17 mouse cellular contexts compared by ENCODE assay signal in genomic region chr11:70678092-70678491, GRCm38 (mm10). TPM values are rescaled to one million over a fixed set of nuclear protein-coding genes. Genes with fewer than 3 reads are reported as not detected.
DNase-seq lines count a peak whose midpoint lies in the region; ATAC-seq and TF ChIP-seq lines count a peak whose summit lies in the region.
"Had no signal": no experiment of that assay in that cellular context is flagged by ENCODE, and none has a peak within 500 bp of the region (broad histone marks: within the 10 kb centered on the region; RNA-seq: fewer than 3 reads in every experiment).

No protein-coding gene starts in this region.

- H3K9ac ChIP-seq in forebrain, embryonic 11.5 days (ENCODE audit: low read length): no peak overlapping the region
- H3K9ac ChIP-seq in forebrain, embryonic 15.5 days (replicated peaks): no peak overlapping the region
- peak overlapping the region; percentile 38; the same call in 1 of the 2 replicates for H3K9ac ChIP-seq in liver, adult 2 months (ENCODE audit: low read depth, low read length)
- no peak overlapping the region for H3K9ac ChIP-seq in liver, embryonic 15.5 days
- H3K9ac ChIP-seq: embryonic facial prominence, embryonic 13.5 days; heart, embryonic 12.5 days; hindbrain, embryonic 14.5 days had no signal

- no peaks in the 10 kb centered on the region; the same call in 1 of the 2 replicates for H3K36me3 ChIP-seq in forebrain, embryonic 11.5 days (ENCODE audit: control insufficient read depth, insufficient read depth, low read length)
- peaks cover 56% of the 10 kb centered on the region for H3K36me3 ChIP-seq in forebrain, embryonic 15.5 days
- peaks cover 14% of the 10 kb centered on the region for H3K36me3 ChIP-seq in liver, adult 2 months (ENCODE audit: control insufficient read depth, insufficient read depth, low read length)
- peaks cover 32% of the 10 kb centered on the region for H3K36me3 ChIP-seq in liver, embryonic 15.5 days (replicated peaks)

- no peak for TF ChIP-seq CTCF in liver, adult 2 months (IDR thresholded peaks at IDR 0.05; ENCODE audit: low read depth, low read length)

- H3K4me1 ChIP-seq in forebrain, embryonic 11.5 days (replicated peaks; ENCODE audit: control insufficient read depth, insufficient read depth, low read length): peaks cover 8% of the 10 kb centered on the region; the same call in 1 of the 2 replicates
- H3K4me1 ChIP-seq in forebrain, embryonic 15.5 days: peaks cover 16% of the 10 kb centered on the region
- H3K4me1 ChIP-seq in liver, adult 2 months (ENCODE audit: control insufficient read depth, insufficient read depth, low read length): peaks cover 16% of the 10 kb centered on the region
- peaks cover 26% of the 10 kb centered on the region for H3K4me1 ChIP-seq in liver, embryonic 15.5 days (replicated peaks)

- 83% methylated on average over 9 of the region's 9 CpGs for WGBS in forebrain, embryonic 11.5 days
- 82% methylated on average over 9 of the region's 9 CpGs for WGBS in forebrain, embryonic 15.5 days
- WGBS in liver, adult 2 months: 37% methylated on average over 9 of the region's 9 CpGs
- 61% methylated on average over 9 of the region's 9 CpGs for WGBS in liver, embryonic 15.5 days (ENCODE audit: insufficient replicate concordance)

- TF ChIP-seq POLR2A in liver, adult 2 months (IDR thresholded peaks at IDR 0.05; ENCODE audit: extremely low read depth, insufficient read depth, low read length): no peak

- no peak for ATAC-seq in forebrain, embryonic 11.5 days (replicated peaks; ENCODE audit: low FRiP score)
- no peak for ATAC-seq in forebrain, embryonic 15.5 days (replicated peaks)
- ATAC-seq in liver, embryonic 15.5 days (ENCODE audit: insufficient read depth): peak; percentile 61
- ATAC-seq in granulocyte monocyte progenitor cell, adult 5-6 weeks (replicated peaks; ENCODE audit: poor library complexity, severe bottlenecking): no peak
- ATAC-seq: forebrain, embryonic 14.5 days had no signal

- no peaks in the 10 kb centered on the region for H3K79me2 ChIP-seq in liver, adult 2 months (ENCODE audit: control insufficient read depth, insufficient read depth, low read length)

- H3K9me3 ChIP-seq in forebrain, embryonic 11.5 days (ENCODE audit: control insufficient read depth, low read length): no peaks in the 10 kb centered on the region
- no peaks in the 10 kb centered on the region for H3K9me3 ChIP-seq in forebrain, embryonic 15.5 days
- H3K9me3 ChIP-seq in liver, embryonic 15.5 days (replicated peaks): no peaks in the 10 kb centered on the region
- H3K9me3 ChIP-seq: embryonic facial prominence, embryonic 13.5 days; heart, embryonic 12.5 days; hindbrain, embryonic 10.5 days had no signal

- peak; percentile 37 for DNase-seq in forebrain, embryonic 11.5 days (ENCODE audit: low spot score)
- peak; percentile 71 for DNase-seq in liver, adult 2 months (ENCODE audit: extremely low read depth, low read depth, low spot score)
- DNase-seq in liver: no peak
- DNase-seq in frontal cortex, postnatal 10 days (ENCODE audit: low spot score in 2 of 2): no peak
- DNase-seq: adrenal gland, postnatal 10 days; cerebellum, adult 11 months; cerebellum, adult 8-10 months; cerebellum, postnatal 14 days; gastrocnemius, postnatal 14 days had no signal

- H3K27ac ChIP-seq in forebrain, embryonic 11.5 days (ENCODE audit: low read depth, low read length): no peak overlapping the region
- H3K27ac ChIP-seq in forebrain, embryonic 15.5 days (replicated peaks): no peak overlapping the region
- peak overlapping the region; percentile 95 for H3K27ac ChIP-seq in liver, adult 2 months (replicated peaks; ENCODE audit: insufficient read depth, low read depth, low read length)
- H3K27ac ChIP-seq in liver, embryonic 15.5 days (replicated peaks): peak overlapping the region; percentile 73
- H3K27ac ChIP-seq: embryonic facial prominence, embryonic 13.5 days; hindbrain, embryonic 10.5 days; hindbrain, embryonic 14.5 days had no signal

- no peak overlapping the region for H3K4me2 ChIP-seq in forebrain, embryonic 11.5 days (ENCODE audit: low read depth, low read length, severe bottlenecking)
- no peak overlapping the region for H3K4me2 ChIP-seq in forebrain, embryonic 15.5 days (replicated peaks)
- no peak overlapping the region for H3K4me2 ChIP-seq in liver, embryonic 15.5 days
- H3K4me2 ChIP-seq: embryonic facial prominence, embryonic 13.5 days; heart, embryonic 12.5 days; hindbrain, embryonic 14.5 days had no signal

- no peaks in the 10 kb centered on the region for H3K27me3 ChIP-seq in forebrain, embryonic 11.5 days (ENCODE audit: control insufficient read depth, insufficient read depth, low read length)
- H3K27me3 ChIP-seq in forebrain, embryonic 15.5 days: no peaks in the 10 kb centered on the region
- no peaks in the 10 kb centered on the region for H3K27me3 ChIP-seq in liver, adult 2 months (ENCODE audit: control insufficient read depth, insufficient read depth, low read length)
- H3K27me3 ChIP-seq in liver, embryonic 15.5 days: no peaks in the 10 kb centered on the region
- H3K27me3 ChIP-seq: embryonic facial prominence, embryonic 13.5 days; heart, embryonic 12.5 days had no signal

- no peak overlapping the region for H3K4me3 ChIP-seq in forebrain, embryonic 11.5 days (ENCODE audit: low read depth, low read length)
- H3K4me3 ChIP-seq in forebrain, embryonic 15.5 days: no peak overlapping the region
- H3K4me3 ChIP-seq in liver, adult 2 months (ENCODE audit: insufficient read depth, low read depth, low read length): no peak overlapping the region
- no peak overlapping the region for H3K4me3 ChIP-seq in liver, embryonic 15.5 days (replicated peaks)
- H3K4me3 ChIP-seq: embryonic facial prominence, embryonic 13.5 days; heart, embryonic 12.5 days; hindbrain, embryonic 10.5 days had no signal

RNA-seq across cellular contexts. Expression of gene Spag7, which starts 8.9 kb away (rescaled TPM):
- 160 and 167 TPM in 2 replicates for polyA plus RNA-seq in forebrain, embryonic 11.5 days (2014; fragmentation: Nextera tagmentation; extraction: Ambion mirVana)
- polyA plus RNA-seq in forebrain, embryonic 15.5 days (2015; fragmentation: Nextera tagmentation; extraction: Ambion mirVana): 148 and 153 TPM in 2 replicates
- 29.4 and 31.6 TPM in 2 replicates for total RNA-seq in liver, adult 2 months (2014; rRNA removed)
- polyA plus RNA-seq in liver, adult 2 months (2012; rRNA removed): 21.0 and 24.0 TPM in 2 replicates
- polyA plus RNA-seq in liver, embryonic 15.5 days (2015; fragmentation: Nextera tagmentation; extraction: Ambion mirVana): 55.1 and 59.5 TPM in 2 replicates
- 91.0 and 130 TPM in 2 replicates for total RNA-seq in granulocyte monocyte progenitor cell, adult 5-6 weeks (2014; fragmentation: Nextera tagmentation)
- total RNA-seq in granulocyte monocyte progenitor cell, adult 5-6 weeks (2017): 46.8 and 49.8 TPM in 2 replicates

RNA-seq across cellular contexts. Expression of gene Camta2, which starts 9.8 kb away (rescaled TPM):
- 10.8 and 11.4 TPM in 2 replicates for polyA plus RNA-seq in forebrain, embryonic 11.5 days (2014; fragmentation: Nextera tagmentation; extraction: Ambion mirVana)
- polyA plus RNA-seq in forebrain, embryonic 15.5 days (2015; fragmentation: Nextera tagmentation; extraction: Ambion mirVana): 17.0 and 17.6 TPM in 2 replicates
- 2.3 and 3.0 TPM in 2 replicates for total RNA-seq in liver, adult 2 months (2014; rRNA removed)
- polyA plus RNA-seq in liver, adult 2 months (2012; rRNA removed): 14.7 and 16.9 TPM in 2 replicates
- 3.3 and 3.4 TPM in 2 replicates for polyA plus RNA-seq in liver, embryonic 15.5 days (2015; fragmentation: Nextera tagmentation; extraction: Ambion mirVana)
- total RNA-seq in granulocyte monocyte progenitor cell, adult 5-6 weeks (2014; fragmentation: Nextera tagmentation): 18.7 and 25.2 TPM in 2 replicates
- 1.5 and 3.0 TPM in 2 replicates for total RNA-seq in granulocyte monocyte progenitor cell, adult 5-6 weeks (2017)

RNA-seq across cellular contexts. Expression of gene Eno3, which starts 21.1 kb away (rescaled TPM):
- polyA plus RNA-seq in forebrain, embryonic 11.5 days (2014; fragmentation: Nextera tagmentation; extraction: Ambion mirVana): 16.6 and 17.4 TPM in 2 replicates
- 6.3 and 8.4 TPM in 2 replicates for polyA plus RNA-seq in forebrain, embryonic 15.5 days (2015; fragmentation: Nextera tagmentation; extraction: Ambion mirVana)
- total RNA-seq in liver, adult 2 months (2014; rRNA removed): 3.0 and 3.3 TPM in 2 replicates
- 4.0 and 4.5 TPM in 2 replicates for polyA plus RNA-seq in liver, adult 2 months (2012; rRNA removed)
- 10.8 and 18.2 TPM in 2 replicates for polyA plus RNA-seq in liver, embryonic 15.5 days (2015; fragmentation: Nextera tagmentation; extraction: Ambion mirVana)
- 14.9 and 18.9 TPM in 2 replicates for total RNA-seq in granulocyte monocyte progenitor cell, adult 5-6 weeks (2014; fragmentation: Nextera tagmentation)
- total RNA-seq in granulocyte monocyte progenitor cell, adult 5-6 weeks (2017): 4.5 and 5.9 TPM in 2 replicates

RNA-seq across cellular contexts. Expression of gene Inca1, which starts 21.9 kb away (rescaled TPM):
- polyA plus RNA-seq in forebrain, embryonic 11.5 days (2014; fragmentation: Nextera tagmentation; extraction: Ambion mirVana): 0.65 and 1.3 TPM in 2 replicates
- 0.69 and 1.5 TPM in 2 replicates for polyA plus RNA-seq in forebrain, embryonic 15.5 days (2015; fragmentation: Nextera tagmentation; extraction: Ambion mirVana)
- total RNA-seq in liver, adult 2 months (2014; rRNA removed): 14.1 and 18.4 TPM in 2 replicates
- 19.5 and 29.9 TPM in 2 replicates for polyA plus RNA-seq in liver, adult 2 months (2012; rRNA removed)
- 1.3 and 1.6 TPM in 2 replicates for polyA plus RNA-seq in liver, embryonic 15.5 days (2015; fragmentation: Nextera tagmentation; extraction: Ambion mirVana)
- not detected in 2 replicates for total RNA-seq in granulocyte monocyte progenitor cell, adult 5-6 weeks (2014; fragmentation: Nextera tagmentation)
- not detected in 2 replicates for total RNA-seq in granulocyte monocyte progenitor cell, adult 5-6 weeks (2017)

RNA-seq across cellular contexts. Expression of gene Kif1c, which starts 22.3 kb away (rescaled TPM):
- 6.4 and 6.9 TPM in 2 replicates for polyA plus RNA-seq in forebrain, embryonic 11.5 days (2014; fragmentation: Nextera tagmentation; extraction: Ambion mirVana)
- polyA plus RNA-seq in forebrain, embryonic 15.5 days (2015; fragmentation: Nextera tagmentation; extraction: Ambion mirVana): 1.4 and 1.5 TPM in 2 replicates
- 50.8 and 60.9 TPM in 2 replicates for total RNA-seq in liver, adult 2 months (2014; rRNA removed)
- 75.6 and 93.7 TPM in 2 replicates for polyA plus RNA-seq in liver, adult 2 months (2012; rRNA removed)
- 0.79 and 0.85 TPM in 2 replicates for polyA plus RNA-seq in liver, embryonic 15.5 days (2015; fragmentation: Nextera tagmentation; extraction: Ambion mirVana)
- 3.6 and 8.3 TPM in 2 replicates for total RNA-seq in granulocyte monocyte progenitor cell, adult 5-6 weeks (2014; fragmentation: Nextera tagmentation)
- total RNA-seq in granulocyte monocyte progenitor cell, adult 5-6 weeks (2017): 4.5 and 5.7 TPM in 2 replicates

Comparison
In these comparisons a context has a peak if more than half of its experiments do, and no peak if none do; other contexts are left out.
1. DNase-seq: peak in forebrain, embryonic 11.5 days (single experiment) and liver, adult 2 months (single experiment); none in liver (single experiment) and frontal cortex, postnatal 10 days (0 of 2).
2. H3K27ac ChIP-seq: peak in liver, adult 2 months (single experiment) and liver, embryonic 15.5 days (single experiment); none in forebrain, embryonic 11.5 days (single experiment) and forebrain, embryonic 15.5 days (single experiment).